Mouse (Mus musculus) liver, embryonic 14.5 days (tissue): ENCODE data around the gene Zfp866.

ENCODE experiments used
- CTCF ChIP-seq: IDR thresholded peaks from 2 replicates; pipeline ENCODE4 v1.5.1; 2016; ENCODE audit warnings: antibody characterized with exemption, low read depth, control low read depth
- EP300 ChIP-seq: IDR thresholded peaks from 2 replicates; pipeline ENCODE4 v1.6.1; 2016; ENCODE audit warnings: antibody characterized with exemption, low read depth

DNA sequence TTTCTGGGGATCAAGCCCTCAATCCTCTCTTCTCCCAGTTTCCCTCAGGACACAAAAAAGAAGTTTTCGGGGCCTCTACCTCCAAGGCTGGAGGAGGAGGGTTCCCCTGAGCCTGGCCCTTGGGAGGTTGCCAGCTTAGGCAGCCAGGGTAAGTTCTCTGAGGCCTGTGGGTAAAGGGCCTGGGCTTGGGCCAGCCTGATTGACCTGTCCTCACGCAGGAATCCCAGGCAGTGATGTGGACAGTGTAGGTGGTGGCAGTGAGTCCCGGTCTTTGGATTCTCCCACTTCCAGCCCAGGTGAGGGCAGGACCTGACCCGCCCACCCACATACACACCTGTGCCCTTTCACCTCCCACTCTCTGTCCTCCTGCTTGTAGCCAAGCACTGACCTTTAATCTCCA lies 24.4 kb upstream of the Zfp866 start:
- TF ChIP-seq CTCF (no peak), EP300 (no peak)
